Mouse (Mus musculus) ES-CJ7 (cell line): Measurements from ENCODE around the gene Gse1.
A peak's percentile ranks its signal among the peaks of the same experiment; 100 is the strongest.

Source experiments
- DNase-seq: peaks from one replicate; pipeline ENCODE4 v3.0.0; 2011; ENCODE audit warnings: low read depth, low spot score

The Gse1 gene

GRCm38 (mm10) chr8:120448131-120448530 lies 219.9 kb downstream of the Gse1 start:
- no peak for DNase-seq

GRCm38 (mm10) chr8:120449139-120449538 lies 220.9 kb downstream of the Gse1 start:
- no peak for DNase-seq

- DNase-seq: no peak
Measured at GRCm38 (mm10) chr8:120449608-120450031, 221.4 kb downstream of the Gse1 start.

- no peak for DNase-seq
Measured at GRCm38 (mm10) chr8:120452111-120452510, 223.9 kb downstream of the Gse1 start.

- no peak for DNase-seq
Measured at GRCm38 (mm10) chr8:120454404-120454803, 226.1 kb downstream of the Gse1 start.

GRCm38 (mm10) chr8:120460375-120460774 lies 232.1 kb downstream of the Gse1 start:
- DNase-seq: no peak

GRCm38 (mm10) chr8:120462119-120462551 lies 233.9 kb downstream of the Gse1 start:
- no peak for DNase-seq

GRCm38 (mm10) chr8:120462611-120463010 lies 234.4 kb downstream of the Gse1 start:
- DNase-seq: no peak

- DNase-seq: no peak
Measured at GRCm38 (mm10) chr8:120463918-120464584, 235.8 kb downstream of the Gse1 start.

- DNase-seq: no peak
Measured at GRCm38 (mm10) chr8:120464585-120464937, 236.3 kb downstream of the Gse1 start.

- DNase-seq: peak; percentile 46
Measured at GRCm38 (mm10) chr8:120465710-120466109, 237.5 kb downstream of the Gse1 start.

GRCm38 (mm10) chr8:120466266-120466665 lies 238.0 kb downstream of the Gse1 start:
- DNase-seq: no peak

- DNase-seq: no peak
Measured at GRCm38 (mm10) chr8:120467598-120467997, 239.3 kb downstream of the Gse1 start.

- DNase-seq: no peak
Measured at GRCm38 (mm10) chr8:120470170-120470569, 241.9 kb downstream of the Gse1 start.

- DNase-seq: peak; percentile 82
Measured at GRCm38 (mm10) chr8:120471166-120471565, 242.9 kb downstream of the Gse1 start.

GRCm38 (mm10) chr8:120471752-120472151 lies 243.5 kb downstream of the Gse1 start:
- DNase-seq: no peak

- DNase-seq: no peak
Measured at GRCm38 (mm10) chr8:120472230-120472629, 244.0 kb downstream of the Gse1 start.

- DNase-seq: no peak
Measured at GRCm38 (mm10) chr8:120473729-120474364, 245.6 kb downstream of the Gse1 start.

GRCm38 (mm10) chr8:120474496-120475235 lies 246.4 kb downstream of the Gse1 start:
- DNase-seq: no peak

- no peak for DNase-seq
Measured at GRCm38 (mm10) chr8:120475462-120476201, 247.4 kb downstream of the Gse1 start.

- no peak for DNase-seq
Measured at GRCm38 (mm10) chr8:120476711-120477575, 248.7 kb downstream of the Gse1 start.
